Mouse (Mus musculus): ENCODE results near the gene Icam2.

DNA sequence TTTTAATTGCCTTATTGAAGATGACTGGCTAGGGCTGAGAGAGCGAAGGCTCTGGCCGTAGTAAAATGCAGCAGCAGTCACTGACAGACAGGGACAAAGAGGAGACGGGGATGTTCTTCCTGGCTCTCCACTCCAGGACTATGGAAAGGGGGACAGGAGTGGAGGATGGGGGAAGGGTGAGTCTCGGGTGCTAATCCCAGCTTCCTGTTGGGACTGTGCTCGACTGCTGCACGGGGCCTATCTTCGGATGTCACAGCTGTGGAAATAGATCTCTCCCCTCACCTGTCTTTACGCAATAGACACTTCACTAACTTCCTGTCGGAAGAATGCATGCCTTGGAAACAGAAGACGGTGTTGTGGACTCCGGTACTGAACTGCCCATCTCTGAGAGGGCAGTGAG, 13.9 kb downstream of the Icam2 start:
- no peak for TF ChIP-seq POLR2A (IDR thresholded peaks at IDR 0.05; ENCODE audit: borderline replicate concordance, insufficient read depth, low read length)
- TF ChIP-seq CTCF (IDR thresholded peaks at IDR 0.05; ENCODE audit: borderline replicate concordance, insufficient read depth, low read depth, low read length): no peak

Data from cerebellum, adult 2 months (tissue).